Mouse (Mus musculus): Measurements from ENCODE around the gene Ccdc120. TPM values are rescaled to one million over a fixed set of nuclear protein-coding genes. Genes with fewer than 3 reads are reported as not detected.

Gene Ccdc120
- polyA plus RNA-seq, 1 experiment from 2014 or later = 22.8 TPM

DNA sequence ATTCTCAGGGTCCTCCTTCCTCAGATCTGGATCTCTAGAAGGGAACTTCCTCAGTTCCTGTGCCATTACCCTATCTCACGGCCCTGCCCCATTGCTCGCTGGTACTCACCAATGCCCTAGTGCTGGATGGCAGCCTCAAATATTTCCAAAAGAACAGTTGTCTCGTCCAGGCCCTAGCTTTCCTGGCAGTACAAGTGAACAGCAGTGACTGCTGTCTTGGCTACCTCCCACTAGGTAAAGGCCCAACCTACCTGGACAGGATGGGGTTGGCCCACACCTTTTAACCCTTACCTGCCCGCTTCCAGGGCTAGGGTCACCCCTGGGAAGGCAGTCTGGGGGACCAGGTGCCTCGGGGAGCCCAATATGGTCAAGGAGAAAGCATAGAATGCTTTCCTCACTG is 9.6 kb downstream of the Ccdc120 start:
- Histone ChIP-seq H3K4me3 (ENCODE audit: low read depth, low read length) (no peak overlapping the region), H3K27ac (replicated peaks; ENCODE audit: low read depth, low read length) (no peak overlapping the region), H3K4me1 (ENCODE audit: control insufficient read depth, insufficient read depth, low read length) (no peaks in the 10 kb centered on the region), H3K4me2 (ENCODE audit: low read depth, severe bottlenecking) (no peak overlapping the region), H3K9ac (ENCODE audit: low read length) (no peak overlapping the region), H3K27me3 (ENCODE audit: control insufficient read depth, insufficient read depth, low read length) (no peaks in the 10 kb centered on the region), H3K9me3 (ENCODE audit: control insufficient read depth, low read length) (no peaks in the 10 kb centered on the region), H3K36me3 (ENCODE audit: control insufficient read depth, insufficient read depth, low read length) (no peaks in the 10 kb centered on the region)
- ATAC-seq (ENCODE audit: insufficient number of reproducible peaks, low FRiP score, low TSS enrichment, low read depth) (no peak), DNase-seq (ENCODE audit: low spot score) (no peak)
- WGBS = 67% methylated on average over 5 of the region's 5 CpGs

DNA sequence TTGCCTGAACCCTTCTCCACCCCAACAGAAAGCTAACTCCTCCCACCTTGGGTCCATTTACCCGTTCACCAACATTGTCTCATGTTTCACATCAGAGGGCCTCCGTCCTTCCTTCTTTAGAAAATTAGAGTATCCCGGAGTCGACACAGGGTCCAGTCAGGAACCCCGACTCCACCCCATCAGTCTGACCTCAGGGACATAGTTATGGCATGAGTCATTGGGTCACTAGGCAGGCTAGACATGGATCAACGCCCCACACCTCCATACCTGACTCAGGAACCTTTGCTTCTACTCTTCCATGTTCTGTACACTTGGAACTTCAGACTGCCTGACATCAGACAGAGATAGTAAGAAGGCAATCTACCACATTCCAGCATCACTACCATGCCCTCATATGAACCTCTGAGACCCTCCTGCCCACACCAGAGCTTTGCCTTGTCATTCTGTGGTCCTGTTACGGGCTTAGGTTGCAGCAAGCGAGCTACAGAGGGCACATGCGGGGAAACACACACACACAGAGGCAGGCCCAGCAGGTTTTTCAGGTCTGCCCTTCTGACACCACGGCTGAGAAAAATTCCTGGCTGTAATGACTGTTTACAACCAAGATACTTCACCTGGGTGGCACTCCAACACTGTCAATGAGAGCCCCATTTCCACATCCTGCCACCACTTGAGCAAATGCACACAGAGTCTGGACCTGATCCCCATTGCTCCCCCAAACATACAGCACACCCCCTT is 10.5 kb downstream of the Ccdc120 start:
- Histone ChIP-seq H3K27ac (replicated peaks; ENCODE audit: low read depth, low read length) (no peak overlapping the region), H3K27me3 (ENCODE audit: control insufficient read depth, insufficient read depth, low read length) (no peaks in the 10 kb centered on the region), H3K4me2 (ENCODE audit: low read depth, severe bottlenecking) (no peak overlapping the region), H3K4me3 (ENCODE audit: low read depth, low read length) (no peak overlapping the region), H3K9ac (ENCODE audit: low read length) (no peak overlapping the region), H3K36me3 (ENCODE audit: control insufficient read depth, insufficient read depth, low read length) (no peaks in the 10 kb centered on the region), H3K9me3 (ENCODE audit: control insufficient read depth, low read length) (no peaks in the 10 kb centered on the region), H3K4me1 (ENCODE audit: control insufficient read depth, insufficient read depth, low read length) (no peaks in the 10 kb centered on the region)
- no peak for DNase-seq (ENCODE audit: low spot score)
- 54% methylated on average over 10 of the region's 10 CpGs for WGBS
- ATAC-seq (ENCODE audit: insufficient number of reproducible peaks, low FRiP score, low TSS enrichment, low read depth) = no peak

DNA sequence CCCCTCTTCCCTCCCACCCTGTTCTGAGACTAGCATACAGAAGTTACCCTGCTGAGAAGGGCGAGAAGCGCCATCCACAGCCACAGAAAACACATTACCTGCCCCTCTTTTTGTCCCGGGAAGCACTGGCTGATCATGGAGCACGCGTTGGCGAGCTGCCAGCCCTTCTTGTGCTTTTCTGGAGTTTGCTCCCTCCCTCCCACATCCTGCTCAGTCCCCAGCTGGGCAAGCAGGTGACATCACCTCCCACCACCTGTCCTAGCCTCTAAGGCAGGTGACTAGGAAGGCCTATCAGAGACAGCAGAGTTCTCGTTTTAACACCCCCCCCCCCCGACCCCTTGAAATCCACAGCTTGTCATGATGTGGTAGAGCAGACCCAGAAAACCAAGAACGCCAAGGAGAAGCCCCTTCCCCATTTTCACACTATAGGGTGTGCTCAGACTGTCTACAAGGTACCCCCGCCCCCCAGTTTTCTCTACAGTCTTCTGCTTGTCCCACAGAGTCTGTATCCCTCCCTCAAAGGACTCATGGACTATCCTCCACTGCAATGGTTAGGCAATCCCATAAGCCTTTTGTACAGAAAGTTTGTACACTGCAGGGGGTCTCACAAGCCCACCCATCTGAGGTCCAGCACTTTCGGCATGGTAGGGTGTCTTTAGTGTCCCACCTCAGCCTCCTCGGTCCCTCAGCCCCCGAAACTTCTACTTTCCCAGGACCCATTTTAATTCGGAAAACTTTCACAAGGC is 11.2 kb downstream of the Ccdc120 start:
- H3K4me2 ChIP-seq (ENCODE audit: low read depth, severe bottlenecking) = no peak overlapping the region
- no peak for DNase-seq (ENCODE audit: low spot score)
- H3K4me1 ChIP-seq (ENCODE audit: control insufficient read depth, insufficient read depth, low read length) = no peaks in the 10 kb centered on the region
- 74% methylated on average over 14 of the region's 14 CpGs for WGBS
- no peaks in the 10 kb centered on the region for H3K9me3 ChIP-seq (ENCODE audit: control insufficient read depth, low read length)
- no peak for ATAC-seq (ENCODE audit: insufficient number of reproducible peaks, low FRiP score, low TSS enrichment, low read depth)
- H3K36me3 ChIP-seq (ENCODE audit: control insufficient read depth, insufficient read depth, low read length) = no peaks in the 10 kb centered on the region
- no peaks in the 10 kb centered on the region for H3K27me3 ChIP-seq (ENCODE audit: control insufficient read depth, insufficient read depth, low read length)
- no peak overlapping the region for H3K27ac ChIP-seq (replicated peaks; ENCODE audit: low read depth, low read length)
- no peak overlapping the region for H3K4me3 ChIP-seq (ENCODE audit: low read depth, low read length)
- no peak overlapping the region for H3K9ac ChIP-seq (ENCODE audit: low read length)

DNA sequence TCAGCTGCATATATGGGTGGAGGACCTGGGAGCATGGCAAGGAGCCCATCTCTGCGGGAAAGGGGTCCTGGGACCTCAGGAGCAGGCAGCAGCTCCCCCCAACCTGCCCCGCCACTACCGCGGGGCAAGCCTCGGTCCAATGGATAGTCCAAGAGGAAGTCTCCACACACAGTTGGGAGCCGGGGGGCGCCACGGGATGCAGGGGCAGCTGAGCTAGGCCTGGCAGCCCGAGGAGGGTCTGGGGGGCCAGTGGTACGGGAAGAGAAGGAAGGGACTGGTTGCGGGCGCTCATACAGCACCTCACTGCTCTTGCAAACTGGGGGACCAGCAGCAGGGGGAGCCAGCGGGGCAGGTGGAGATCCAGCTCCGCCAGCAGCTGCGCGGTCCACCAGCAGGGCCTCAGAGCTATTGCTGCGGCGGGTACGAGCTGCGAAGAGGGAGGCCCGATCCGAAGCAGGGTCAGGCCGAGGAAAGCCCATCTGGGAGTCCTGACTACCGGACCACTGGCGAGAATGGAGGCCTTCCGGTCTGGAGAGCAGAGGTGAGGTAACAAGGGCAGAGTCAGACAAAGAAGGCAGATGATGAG is 17.0 kb downstream of the Ccdc120 start:
- no peak overlapping the region for H3K9ac ChIP-seq (ENCODE audit: low read length)
- no peaks in the 10 kb centered on the region for H3K9me3 ChIP-seq (ENCODE audit: control insufficient read depth, low read length)
- no peaks in the 10 kb centered on the region for H3K4me1 ChIP-seq (ENCODE audit: control insufficient read depth, insufficient read depth, low read length)
- 0 out of 2 replicates have a peak overlapping the region, but pooled peaks have one; percentile 2 for H3K4me2 ChIP-seq (ENCODE audit: low read depth, severe bottlenecking)
- no peaks in the 10 kb centered on the region for H3K27me3 ChIP-seq (ENCODE audit: control insufficient read depth, insufficient read depth, low read length)
- H3K36me3 ChIP-seq (ENCODE audit: control insufficient read depth, insufficient read depth, low read length) = no peaks in the 10 kb centered on the region; the same call in 1 of the 2 replicates
- H3K4me3 ChIP-seq (ENCODE audit: low read depth, low read length) = no peak overlapping the region
- no peak overlapping the region for H3K27ac ChIP-seq (replicated peaks; ENCODE audit: low read depth, low read length)
- DNase-seq (ENCODE audit: low spot score) (peak; percentile 78), ATAC-seq (ENCODE audit: insufficient number of reproducible peaks, low FRiP score, low TSS enrichment, low read depth) (no peak)
- WGBS = 26% methylated on average over 20 of the region's 26 CpGs

DNA sequence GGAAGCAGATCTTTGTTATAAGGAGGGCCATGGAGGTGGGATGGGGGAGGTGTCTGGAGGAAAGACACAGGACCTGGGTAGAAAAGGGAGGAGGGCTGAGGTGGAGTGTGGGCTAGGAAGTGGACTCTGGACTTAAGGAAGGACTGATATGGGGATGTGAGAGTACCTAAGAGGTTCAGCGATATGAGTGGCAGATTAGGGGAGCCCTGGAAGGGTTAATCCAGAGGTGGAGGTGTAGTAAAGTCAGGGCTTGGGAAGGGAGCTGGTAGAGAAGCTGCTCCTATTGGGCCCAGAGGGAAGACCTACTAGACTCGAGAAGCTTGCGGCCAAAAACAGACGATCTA is 21.8 kb downstream of the Ccdc120 start:
- Histone ChIP-seq H3K4me3 (ENCODE audit: low read depth, low read length) (peak overlapping the region; percentile 36), H3K9me3 (ENCODE audit: control insufficient read depth, low read length) (no peaks in the 10 kb centered on the region), H3K27me3 (ENCODE audit: control insufficient read depth, insufficient read depth, low read length) (no peaks in the 10 kb centered on the region), H3K4me1 (ENCODE audit: control insufficient read depth, insufficient read depth, low read length) (no peaks in the 10 kb centered on the region), H3K27ac (replicated peaks; ENCODE audit: low read depth, low read length) (no peak overlapping the region), H3K4me2 (ENCODE audit: low read depth, severe bottlenecking) (peak overlapping the region; percentile 53), H3K36me3 (ENCODE audit: control insufficient read depth, insufficient read depth, low read length) (no peaks in the 10 kb centered on the region; the same call in 1 of the 2 replicates), H3K9ac (ENCODE audit: low read length) (peak overlapping the region; percentile 51; the same call in 1 of the 2 replicates)
- DNase-seq (ENCODE audit: low spot score) (no peak), ATAC-seq (ENCODE audit: insufficient number of reproducible peaks, low FRiP score, low TSS enrichment, low read depth) (peak; percentile 4; the same call in 1 of the 2 replicates)
- 24% methylated on average over 4 of the region's 4 CpGs for WGBS

DNA sequence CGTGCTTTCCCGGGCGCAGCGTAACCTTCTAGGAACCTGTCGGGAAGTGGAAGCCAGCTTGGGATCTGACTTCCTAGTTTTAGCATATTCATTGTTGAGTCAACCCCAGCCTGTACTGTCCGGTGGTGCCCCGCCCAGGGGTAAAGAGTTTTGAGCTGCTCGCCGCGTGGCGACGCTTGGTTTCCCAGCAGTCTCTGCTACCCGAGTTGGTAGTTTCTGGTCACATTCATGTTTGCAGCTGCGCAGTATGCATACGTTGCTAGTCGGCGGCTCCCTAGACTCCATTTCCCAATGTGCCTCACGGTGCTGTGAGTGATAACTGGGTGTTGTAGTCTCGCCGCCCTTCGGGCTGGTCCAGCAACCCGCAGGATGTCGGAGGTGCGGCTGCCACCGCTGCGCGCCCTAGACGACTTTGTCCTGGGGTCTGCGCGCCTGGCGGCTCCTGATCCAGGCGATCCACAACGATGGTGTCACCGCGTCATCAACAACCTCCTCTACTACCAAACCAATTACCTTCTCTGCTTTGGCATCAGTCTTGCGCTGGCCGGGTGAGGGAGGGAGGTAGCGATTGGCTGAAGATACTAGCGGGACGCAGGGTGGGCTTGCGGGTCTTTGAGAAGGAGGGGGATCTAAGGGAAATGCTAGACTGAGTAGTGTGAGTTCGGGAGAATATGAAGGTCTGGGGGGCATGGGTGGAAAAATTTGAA is 22.3 kb downstream of the Ccdc120 start, which contains the start of gene Praf2:
Gene Praf2, plus strand, starts transcription at position 225 of the 707 bp plus-strand sequence.
- H3K4me2 ChIP-seq (ENCODE audit: low read depth, severe bottlenecking) = peak within 1 kb of the TSS; percentile 53
- no peaks in the 10 kb centered on the region for H3K9me3 ChIP-seq (ENCODE audit: control insufficient read depth, low read length)
- no peaks in the 10 kb centered on the region for H3K36me3 ChIP-seq (ENCODE audit: control insufficient read depth, insufficient read depth, low read length)
- DNase-seq (ENCODE audit: low spot score) (peak; percentile 78), ATAC-seq (ENCODE audit: insufficient number of reproducible peaks, low FRiP score, low TSS enrichment, low read depth) (peak; percentile 90)
- no peaks in the 10 kb centered on the region for H3K4me1 ChIP-seq (ENCODE audit: control insufficient read depth, insufficient read depth, low read length)
- H3K9ac ChIP-seq (ENCODE audit: low read length) = peak within 1 kb of the TSS; percentile 51; the same call in 1 of the 2 replicates
- 14% methylated on average over 42 of the region's 42 CpGs for WGBS
- no peak within 1 kb of the TSS for H3K27ac ChIP-seq (replicated peaks; ENCODE audit: low read depth, low read length)
- H3K4me3 ChIP-seq (ENCODE audit: low read depth, low read length) = peak within 1 kb of the TSS; percentile 36
- H3K27me3 ChIP-seq (ENCODE audit: control insufficient read depth, insufficient read depth, low read length) = no peaks in the 10 kb centered on the region

DNA sequence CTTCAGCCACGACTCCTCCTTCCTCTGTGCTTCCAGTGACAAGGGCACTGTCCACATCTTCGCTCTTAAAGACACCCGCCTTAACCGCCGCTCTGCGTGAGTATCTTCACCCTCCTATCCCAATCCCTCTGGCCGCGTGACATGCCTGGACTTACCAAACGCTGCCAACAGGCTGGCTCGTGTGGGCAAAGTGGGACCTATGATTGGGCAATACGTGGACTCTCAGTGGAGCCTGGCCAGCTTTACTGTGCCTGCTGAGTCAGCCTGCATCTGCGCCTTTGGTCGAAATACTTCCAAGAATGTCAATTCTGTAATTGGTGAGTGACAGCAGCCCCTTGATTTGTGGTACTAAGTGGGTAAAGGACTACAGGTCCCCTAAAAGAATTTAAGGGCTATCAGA is 23.5 kb downstream of the Ccdc120 start:
- Histone ChIP-seq H3K4me2 (ENCODE audit: low read depth, severe bottlenecking) (no peak overlapping the region), H3K27me3 (ENCODE audit: control insufficient read depth, insufficient read depth, low read length) (no peaks in the 10 kb centered on the region), H3K4me3 (ENCODE audit: low read depth, low read length) (no peak overlapping the region), H3K4me1 (ENCODE audit: control insufficient read depth, insufficient read depth, low read length) (no peaks in the 10 kb centered on the region), H3K9ac (ENCODE audit: low read length) (no peak overlapping the region), H3K36me3 (ENCODE audit: control insufficient read depth, insufficient read depth, low read length) (no peaks in the 10 kb centered on the region), H3K27ac (replicated peaks; ENCODE audit: low read depth, low read length) (no peak overlapping the region), H3K9me3 (ENCODE audit: control insufficient read depth, low read length) (no peaks in the 10 kb centered on the region)
- DNase-seq (ENCODE audit: low spot score) (no peak), ATAC-seq (ENCODE audit: insufficient number of reproducible peaks, low FRiP score, low TSS enrichment, low read depth) (no peak)
- 93% methylated on average over 13 of the region's 13 CpGs for WGBS

DNA sequence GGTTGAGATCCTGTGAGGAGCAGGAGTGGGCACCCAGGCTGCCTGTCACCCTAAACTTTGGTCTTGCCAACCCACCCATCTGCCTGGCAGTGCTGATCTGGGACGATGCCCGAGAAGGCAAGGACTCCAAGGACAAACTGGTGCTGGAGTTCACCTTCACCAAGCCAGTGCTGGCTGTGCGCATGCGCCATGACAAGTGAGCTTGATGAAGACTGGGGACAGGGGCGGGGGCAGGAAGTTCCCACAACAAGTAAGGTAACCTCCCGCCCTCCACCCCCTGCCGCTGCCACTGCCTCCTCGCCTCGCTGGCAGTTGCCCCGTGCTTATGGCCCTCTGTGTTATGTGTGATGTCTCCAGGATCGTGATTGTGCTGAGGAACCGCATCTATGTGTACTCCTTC is 24.9 kb downstream of the Ccdc120 start:
- 86% methylated on average over 12 of the region's 12 CpGs for WGBS
- no peak overlapping the region for H3K9ac ChIP-seq (ENCODE audit: low read length)
- ATAC-seq (ENCODE audit: insufficient number of reproducible peaks, low FRiP score, low TSS enrichment, low read depth) (no peak), DNase-seq (ENCODE audit: low spot score) (no peak)
- no peaks in the 10 kb centered on the region for H3K36me3 ChIP-seq (ENCODE audit: control insufficient read depth, insufficient read depth, low read length)
- no peaks in the 10 kb centered on the region for H3K27me3 ChIP-seq (ENCODE audit: control insufficient read depth, insufficient read depth, low read length)
- H3K4me3 ChIP-seq (ENCODE audit: low read depth, low read length) = no peak overlapping the region
- no peak overlapping the region for H3K27ac ChIP-seq (replicated peaks; ENCODE audit: low read depth, low read length)
- H3K4me1 ChIP-seq (ENCODE audit: control insufficient read depth, insufficient read depth, low read length) = no peaks in the 10 kb centered on the region
- H3K4me2 ChIP-seq (ENCODE audit: low read depth, severe bottlenecking) = no peak overlapping the region
- no peaks in the 10 kb centered on the region for H3K9me3 ChIP-seq (ENCODE audit: control insufficient read depth, low read length)
